Comparison of ENCODE assay signal across 21 mouse cellular contexts in the genomic region with DNA sequence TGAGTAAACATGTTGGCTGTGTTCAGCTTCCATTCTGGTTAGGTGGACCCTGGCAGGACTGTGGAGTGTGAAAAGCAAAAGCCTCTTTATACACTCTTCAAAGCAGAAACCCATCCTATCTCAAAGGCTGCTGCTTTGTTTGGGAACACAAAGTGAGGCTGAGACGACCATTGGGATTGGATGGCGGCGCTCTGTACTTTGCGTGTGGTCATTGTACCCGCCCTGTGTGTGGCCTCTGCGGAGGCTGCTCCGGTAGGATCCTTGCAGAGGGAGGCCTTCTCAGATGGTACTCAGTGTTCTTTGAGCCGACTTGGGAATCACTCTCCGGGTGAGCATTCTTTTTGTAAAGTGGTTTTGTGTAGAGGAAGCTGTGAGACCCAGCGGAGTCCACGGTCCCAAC.
DNase-seq lines count a peak whose midpoint lies in the region; ATAC-seq and TF ChIP-seq lines count a peak whose summit lies in the region.
"Had no signal": no experiment of that assay in that cellular context is flagged by ENCODE, and none has a peak within 500 bp of the region (broad histone marks: within the 10 kb centered on the region; RNA-seq: fewer than 3 reads in every experiment).

No protein-coding gene starts in this region.

- H3K9me3 ChIP-seq in forebrain, embryonic 10.5 days: no peaks in the 10 kb centered on the region
- no peaks in the 10 kb centered on the region for H3K9me3 ChIP-seq in forebrain, embryonic 14.5 days (replicated peaks; ENCODE audit: control insufficient read depth, low read length)
- H3K9me3 ChIP-seq in midbrain, embryonic 10.5 days (replicated peaks): no peaks in the 10 kb centered on the region
- H3K9me3 ChIP-seq in midbrain, embryonic 16.5 days (replicated peaks; ENCODE audit: control insufficient read depth, low read length, poor library complexity, severe bottlenecking): no peaks in the 10 kb centered on the region
- H3K9me3 ChIP-seq in forebrain, embryonic 16.5 days (ENCODE audit: control insufficient read depth, low read length): no peaks in the 10 kb centered on the region
- H3K9me3 ChIP-seq: embryonic facial prominence, embryonic 10.5 days; heart, embryonic 15.5 days had no signal

- H3K4me2 ChIP-seq in forebrain, embryonic 14.5 days (ENCODE audit: low read length): no peak overlapping the region
- H3K4me2 ChIP-seq in midbrain, embryonic 16.5 days (ENCODE audit: low read length): no peak overlapping the region
- H3K4me2 ChIP-seq in forebrain, embryonic 16.5 days (ENCODE audit: low read length): no peak overlapping the region
- H3K4me2 ChIP-seq: heart, embryonic 11.5 days; heart, embryonic 15.5 days had no signal

- no peak for TF ChIP-seq POLR2A in brain, embryonic 14.5 days (IDR thresholded peaks at IDR 0.05; ENCODE audit: borderline replicate concordance, extremely low read depth, insufficient read depth, insufficient read length, poor library complexity, severe bottlenecking)

- no peaks in the 10 kb centered on the region for H3K36me3 ChIP-seq in forebrain, embryonic 10.5 days (replicated peaks)
- no peaks in the 10 kb centered on the region for H3K36me3 ChIP-seq in forebrain, embryonic 14.5 days (ENCODE audit: control insufficient read depth, insufficient read depth, low read length)
- H3K36me3 ChIP-seq in midbrain, embryonic 10.5 days: no peaks in the 10 kb centered on the region
- no peaks in the 10 kb centered on the region for H3K36me3 ChIP-seq in midbrain, embryonic 16.5 days (ENCODE audit: control insufficient read depth, insufficient read depth, low read length)
- H3K36me3 ChIP-seq in forebrain, embryonic 16.5 days (ENCODE audit: control insufficient read depth, insufficient read depth): no peaks in the 10 kb centered on the region
- H3K36me3 ChIP-seq: embryonic facial prominence, embryonic 10.5 days; heart, embryonic 15.5 days had no signal

- ATAC-seq in forebrain, embryonic 14.5 days: no peak
- no peak for ATAC-seq in midbrain, embryonic 16.5 days
- peak; percentile 54 for ATAC-seq in forebrain, embryonic 16.5 days
- ATAC-seq: hindbrain, postnatal 0 days; Patski had no signal

- H3K4me3 ChIP-seq in forebrain, embryonic 10.5 days: no peak overlapping the region
- no peak overlapping the region for H3K4me3 ChIP-seq in forebrain, embryonic 14.5 days (ENCODE audit: low read depth, low read length)
- no peak overlapping the region for H3K4me3 ChIP-seq in midbrain, embryonic 10.5 days
- H3K4me3 ChIP-seq in midbrain, embryonic 16.5 days (ENCODE audit: low read depth, low read length): no peak overlapping the region
- no peak overlapping the region for H3K4me3 ChIP-seq in forebrain, embryonic 16.5 days (replicated peaks; ENCODE audit: low read length)
- H3K4me3 ChIP-seq: embryonic facial prominence, embryonic 10.5 days; heart, adult 2 months; heart, embryonic 15.5 days had no signal

- no peak overlapping the region for H3K9ac ChIP-seq in forebrain, embryonic 14.5 days (ENCODE audit: low read length)
- H3K9ac ChIP-seq in midbrain, embryonic 16.5 days (ENCODE audit: low read depth, low read length): no peak overlapping the region
- no peak overlapping the region for H3K9ac ChIP-seq in forebrain, embryonic 16.5 days (replicated peaks; ENCODE audit: low read depth, low read length)
- H3K9ac ChIP-seq: heart, embryonic 15.5 days had no signal

- DNase-seq in forebrain, embryonic 10.5 days (ENCODE audit: extremely low spot score, low spot score): peak; percentile 17
- DNase-seq in forebrain, embryonic 14.5 days (ENCODE audit: low spot score): no peak
- peak; percentile 24 for DNase-seq in midbrain, embryonic 10.5 days (ENCODE audit: low spot score)
- peak; percentile 23 for DNase-seq in brain, embryonic 14.5 days (ENCODE audit: low read depth)
- no peak for DNase-seq in natural killer cell, adult 2 months (ENCODE audit: low spot score in 2 of 2)
- DNase-seq: adrenal gland, adult 2 months; adrenal gland, postnatal 25 days; cerebellum, adult 2 months; cerebellum, postnatal 10 days; gastrocnemius, postnatal 14 days; heart, adult 2 months; heart, postnatal 14 days; kidney, adult 18-20 months had no signal

- WGBS in forebrain, embryonic 10.5 days: 58% methylated on average over 11 of the region's 11 CpGs
- 36% methylated on average over 11 of the region's 11 CpGs for WGBS in forebrain, embryonic 14.5 days
- 55% methylated on average over 11 of the region's 11 CpGs for WGBS in midbrain, embryonic 10.5 days
- WGBS in midbrain, embryonic 16.5 days: 35% methylated on average over 11 of the region's 11 CpGs
- 30% methylated on average over 11 of the region's 11 CpGs for whole genome bisulfite sequencing in forebrain, embryonic 16.5 days

- peaks cover 10% of the 10 kb centered on the region for H3K4me1 ChIP-seq in forebrain, embryonic 10.5 days
- no peaks in the 10 kb centered on the region for H3K4me1 ChIP-seq in forebrain, embryonic 14.5 days (ENCODE audit: control insufficient read depth, insufficient read depth, low read length)
- H3K4me1 ChIP-seq in midbrain, embryonic 10.5 days: peaks cover 7% of the 10 kb centered on the region
- H3K4me1 ChIP-seq in midbrain, embryonic 16.5 days (ENCODE audit: control insufficient read depth, insufficient read depth, low read length): no peaks in the 10 kb centered on the region
- H3K4me1 ChIP-seq in forebrain, embryonic 16.5 days (replicated peaks; ENCODE audit: control insufficient read depth, insufficient read depth, low read length): peaks cover 10% of the 10 kb centered on the region; the same call in 1 of the 2 replicates
- H3K4me1 ChIP-seq: embryonic facial prominence, embryonic 10.5 days; heart, embryonic 15.5 days had no signal

- TF ChIP-seq CTCF in brain, embryonic 14.5 days (IDR thresholded peaks at IDR 0.05; ENCODE audit: borderline replicate concordance, extremely low read depth, insufficient read depth, insufficient read length): no peak

- no peaks in the 10 kb centered on the region for H3K27me3 ChIP-seq in forebrain, embryonic 10.5 days (ENCODE audit: poor library complexity, severe bottlenecking)
- H3K27me3 ChIP-seq in forebrain, embryonic 14.5 days (replicated peaks; ENCODE audit: control insufficient read depth, insufficient read depth, low read length): no peaks in the 10 kb centered on the region
- H3K27me3 ChIP-seq in midbrain, embryonic 10.5 days (ENCODE audit: low read depth, poor library complexity, severe bottlenecking): no peaks in the 10 kb centered on the region
- H3K27me3 ChIP-seq in midbrain, embryonic 16.5 days (ENCODE audit: control insufficient read depth, insufficient read depth, low read depth, low read length): no peaks in the 10 kb centered on the region
- no peaks in the 10 kb centered on the region for H3K27me3 ChIP-seq in forebrain, embryonic 16.5 days (replicated peaks; ENCODE audit: control insufficient read depth, insufficient read depth, low read length)
- H3K27me3 ChIP-seq: CH12.LX; heart, embryonic 15.5 days; Patski had no signal

- no peak overlapping the region for H3K27ac ChIP-seq in forebrain, embryonic 10.5 days
- H3K27ac ChIP-seq in forebrain, embryonic 14.5 days (ENCODE audit: low read depth, low read length): no peak overlapping the region
- H3K27ac ChIP-seq in midbrain, embryonic 10.5 days (replicated peaks): 0 out of 2 replicates have a peak overlapping the region, but pooled peaks have one; percentile 25
- no peak overlapping the region for H3K27ac ChIP-seq in midbrain, embryonic 16.5 days (ENCODE audit: low read length)
- H3K27ac ChIP-seq in forebrain, embryonic 16.5 days (ENCODE audit: low read length): no peak overlapping the region
- H3K27ac ChIP-seq: embryonic facial prominence, embryonic 10.5 days; heart, adult 2 months; heart, embryonic 15.5 days; hindbrain, postnatal 0 days had no signal

Comparison
In these comparisons a context has a peak if more than half of its experiments do, and no peak if none do; other contexts are left out.
1. DNase-seq: peak in forebrain, embryonic 10.5 days (single experiment), midbrain, embryonic 10.5 days (single experiment) and brain, embryonic 14.5 days (single experiment); none in forebrain, embryonic 14.5 days (single experiment) and natural killer cell, adult 2 months (0 of 2).